Mouse (Mus musculus) liver, adult 2 months (tissue): ENCODE measurements around the gene Ifitm3. TPM values are rescaled to one million over a fixed set of nuclear protein-coding genes. Genes with fewer than 3 reads are reported as not detected.
"Not testable (repeated sequence)": the region's sequence is repeated elsewhere in the genome, so short reads cannot be mapped to it uniquely, and the experiment has no call there.

Source experiments
- DNase-seq: peaks from one replicate; pipeline ENCODE4 v3.0.0-alpha.2; 2011; ENCODE audit warnings: low read depth, low spot score; ENCODE audit errors: extremely low read depth
- H3K27ac ChIP-seq: fragments of 200-500 bp; replicated peaks from 2 replicates; pipeline ENCODE4 v1.5.1; 2012; ENCODE audit warnings: low read depth, mild to moderate bottlenecking, control low read depth, inconsistent platforms, low read length; ENCODE audit not compliant: insufficient read depth
- H3K27me3 ChIP-seq: fragments of 200-500 bp; 2 replicates; pipeline ENCODE4 v1.6.1; 2012; ENCODE audit warnings: mild to moderate bottlenecking, moderate library complexity, low read length, inconsistent platforms; ENCODE audit not compliant: control insufficient read depth, insufficient read depth
- H3K36me3 ChIP-seq: fragments of 200-500 bp; 2 replicates; pipeline ENCODE4 v1.6.1; 2012; ENCODE audit warnings: low read length, inconsistent platforms; ENCODE audit not compliant: control insufficient read depth, insufficient read depth
- H3K4me1 ChIP-seq: fragments of 200-500 bp; 2 replicates; pipeline ENCODE4 v1.6.1; 2011; ENCODE audit warnings: low read length; ENCODE audit not compliant: control insufficient read depth, insufficient read depth
- H3K4me3 ChIP-seq: fragments of 200-500 bp; 2 replicates; pipeline ENCODE4 v1.5.1; 2011; ENCODE audit warnings: low read depth, mild to moderate bottlenecking, control low read depth, low read length, moderate library complexity; ENCODE audit not compliant: insufficient read depth
- H3K79me2 ChIP-seq: fragments of 200-500 bp; 2 replicates; pipeline ENCODE4 v1.6.1; 2012; ENCODE audit warnings: inconsistent platforms, mild to moderate bottlenecking, low read length, moderate library complexity; ENCODE audit not compliant: control insufficient read depth, insufficient read depth
- H3K9ac ChIP-seq: fragments of 200-500 bp; 2 replicates; pipeline ENCODE4 v1.6.1; 2012; ENCODE audit warnings: low read depth, mild to moderate bottlenecking, control low read depth, inconsistent platforms, low read length
- CTCF ChIP-seq: fragments of 200-500 bp; IDR thresholded peaks from 2 replicates; pipeline ENCODE4 v1.5.1; 2011; ENCODE audit warnings: low read depth, low read length, control low read depth
- POLR2A ChIP-seq: fragments of 200-500 bp; IDR thresholded peaks from 2 replicates; pipeline ENCODE4 v1.6.1; 2011; ENCODE audit warnings: low read length, control low read depth; ENCODE audit not compliant: insufficient read depth; ENCODE audit errors: extremely low read depth
- WGBS: fragments of 180-500 bp; shearing (Covaris S2); methylation state at CpG from one replicate; pipeline ENCODE4 v1.1.7; 2018; 5-methylcytosine and 5-hydroxymethylcytosine counted together
- polyA plus RNA-seq: library from polyadenylated mRNA; depleted of rRNA; stranded (reverse); fragments of >200 nt; gene quantifications from 2 replicates; pipeline ENCODE4 v1.2.3, GENCODE M21; 2012
- total RNA-seq: library from RNA; depleted of rRNA; stranded (reverse); fragments of >200 nt; gene quantifications from 2 replicates; pipeline ENCODE4 v1.2.3, GENCODE M21; 2014

Gene Ifitm3
- total and polyA plus RNA-seq, 2 experiments, result 392 to 1,254 TPM

GRCm38 (mm10) chr7:140990185-140990584, 20.4 kb downstream of the Ifitm3 start:
- Histone ChIP-seq H3K27me3 (no peaks in the 10 kb centered on the region), H3K27ac (no peak overlapping the region), H3K9ac (no peak overlapping the region), H3K79me2 (no peaks in the 10 kb centered on the region), H3K4me1 (peaks cover 2% of the 10 kb centered on the region; the same call in 1 of the 2 replicates), H3K4me3 (no peak overlapping the region), H3K36me3 (no peaks in the 10 kb centered on the region)
- no peak for TF ChIP-seq POLR2A
- TF ChIP-seq CTCF, result no peak
- 84% methylated on average over 6 of the region's 6 CpGs for WGBS
- no peak for DNase-seq

GRCm38 (mm10) chr7:140989022-140989421, 21.5 kb downstream of the Ifitm3 start:
- Histone ChIP-seq H3K36me3 (no peaks in the 10 kb centered on the region), H3K79me2 (no peaks in the 10 kb centered on the region), H3K4me3 (no peak overlapping the region), H3K4me1 (peaks cover 2% of the 10 kb centered on the region; the same call in 1 of the 2 replicates), H3K27ac (no peak overlapping the region), H3K9ac (no peak overlapping the region), H3K27me3 (no peaks in the 10 kb centered on the region)
- no peak for TF ChIP-seq CTCF
- no peak for TF ChIP-seq POLR2A
- no peak for DNase-seq
- 92% methylated on average over 4 of the region's 4 CpGs for WGBS

- DNase-seq, result no peak
- H3K9ac ChIP-seq, result no peak overlapping the region
- H3K79me2 ChIP-seq, result no peaks in the 10 kb centered on the region
- no peak overlapping the region for H3K27ac ChIP-seq
- no peak overlapping the region for H3K4me3 ChIP-seq
- WGBS, result 42% methylated on average over 17 of the region's 17 CpGs
- H3K27me3 ChIP-seq, result no peaks in the 10 kb centered on the region; the same call in 1 of the 2 replicates
- peaks cover 2% of the 10 kb centered on the region; the same call in 1 of the 2 replicates for H3K4me1 ChIP-seq
- H3K36me3 ChIP-seq, result no peaks in the 10 kb centered on the region
- TF ChIP-seq POLR2A, result no peak
Observed at GRCm38 (mm10) chr7:140987182-140988138, 23.1 kb downstream of the Ifitm3 start.

- TF ChIP-seq CTCF (no peak), POLR2A (no peak)
- 90% methylated on average over 7 of the region's 7 CpGs for WGBS
- no peak overlapping the region for H3K9ac ChIP-seq
- H3K36me3 ChIP-seq, result no peaks in the 10 kb centered on the region
- H3K27ac ChIP-seq, result no peak overlapping the region
- H3K79me2 ChIP-seq, result no peaks in the 10 kb centered on the region
- DNase-seq, result no peak
- H3K27me3 ChIP-seq, result no peaks in the 10 kb centered on the region; the same call in 1 of the 2 replicates
- H3K4me3 ChIP-seq, result no peak overlapping the region
- peaks cover 2% of the 10 kb centered on the region; the same call in 1 of the 2 replicates for H3K4me1 ChIP-seq
Observed at GRCm38 (mm10) chr7:140982971-140983370, 27.6 kb downstream of the Ifitm3 start.

GRCm38 (mm10) chr7:140981704-140982103, 28.9 kb downstream of the Ifitm3 start:
- DNase-seq, result no peak
- Histone ChIP-seq H3K79me2 (no peaks in the 10 kb centered on the region), H3K9ac (no peak overlapping the region), H3K27ac (no peak overlapping the region), H3K4me1 (no peaks in the 10 kb centered on the region), H3K36me3 (no peaks in the 10 kb centered on the region), H3K4me3 (no peak overlapping the region), H3K27me3 (no peaks in the 10 kb centered on the region; the same call in 1 of the 2 replicates)
- TF ChIP-seq POLR2A, result no peak
- no peak for TF ChIP-seq CTCF
- 90% methylated on average over 8 of the region's 8 CpGs for WGBS

GRCm38 (mm10) chr7:140976720-140977119, 33.9 kb downstream of the Ifitm3 start:
- not testable (repeated sequence) for H3K4me1 ChIP-seq, H3K27me3 ChIP-seq, H3K27ac ChIP-seq, H3K4me3 ChIP-seq, DNase-seq, H3K36me3 ChIP-seq, H3K9ac ChIP-seq, H3K79me2 ChIP-seq
- WGBS, result 59% methylated on average over 9 of the region's 9 CpGs
